Mouse (Mus musculus): ENCODE results near the gene Syt12. TPM values are rescaled to one million over a fixed set of nuclear protein-coding genes. Genes with fewer than 3 reads are reported as not detected.
A peak's percentile ranks its signal among the peaks of the same experiment; 100 is the strongest.

Syt12 gene
- total and polyA plus RNA-seq, 3 experiments = not detected

- H3K4me1 ChIP-seq (ENCODE audit: control insufficient read depth in 1 of 2, insufficient read depth in 2 of 2, low read length in 2 of 2) = peaks cover 0 to 22% of the 10 kb centered on the region in 2 experiments; a peak in 2 of 4 replicates
- H3K36me3 ChIP-seq (ENCODE audit: control insufficient read depth in 1 of 2, insufficient read depth in 2 of 2, low read length in 2 of 2) = no peaks in the 10 kb centered on the region; a peak in 1 of 4 replicates
- H3K27me3 ChIP-seq (ENCODE audit: control insufficient read depth in 1 of 2, insufficient read depth in 2 of 2, low read length in 2 of 2) = peaks cover 0 to 2% of the 10 kb centered on the region in 2 experiments; a peak in 1 of 4 replicates
- no peak for TF ChIP-seq E2F4 (IDR thresholded peaks at IDR 0.05; ENCODE audit: borderline replicate concordance, low read depth, low read length)
- TF ChIP-seq ELF1 (IDR thresholded peaks at IDR 0.05; ENCODE audit: low read depth, low read length) = no peak
- TF ChIP-seq USF2 (IDR thresholded peaks at IDR 0.05; ENCODE audit: borderline replicate concordance in 1 of 2, insufficient read depth in 1 of 2, low read depth in 1 of 2, low read length in 2 of 2) = no peak
- TF ChIP-seq MEF2A (IDR thresholded peaks at IDR 0.05; ENCODE audit: extremely low read depth, insufficient replicate concordance, low read depth, low read length, poor library complexity, severe bottlenecking) = no peak
- no peak for TF ChIP-seq MYC (IDR thresholded peaks at IDR 0.05; ENCODE audit: low read depth, low read length)
- no peak for TF ChIP-seq MXI1 (IDR thresholded peaks at IDR 0.05; ENCODE audit: low read depth, low read length)
- no peak for TF ChIP-seq NELFE (IDR thresholded peaks at IDR 0.05; ENCODE audit: low read depth, low read length)
- no peak for TF ChIP-seq JUND (IDR thresholded peaks at IDR 0.05; ENCODE audit: low read depth, low read length)
- no peaks in the 10 kb centered on the region for H3K79me2 ChIP-seq (ENCODE audit: control insufficient read depth, insufficient read depth, low read length, poor library complexity)
- H3K4me3 ChIP-seq (ENCODE audit: control insufficient read depth in 1 of 2, insufficient read depth in 1 of 2, low read depth in 2 of 2, low read length in 2 of 2) = no peak overlapping the region
- no peaks in the 10 kb centered on the region for H3K9me3 ChIP-seq (replicated peaks; ENCODE audit: insufficient read depth, low read length)
- H3K9ac ChIP-seq (ENCODE audit: control insufficient read depth, low read depth, low read length, poor library complexity, severe bottlenecking) = no peak overlapping the region
- no peak for DNase-seq (ENCODE audit: low read depth, low spot score)
- H3K27ac ChIP-seq (ENCODE audit: control insufficient read depth, low read depth, low read length) = no peak overlapping the region
Observed at GRCm38 (mm10) chr19:4438791-4439160, 38.5 kb downstream of the Syt12 start.

GRCm38 (mm10) chr19:4437886-4438285, 39.4 kb downstream of the Syt12 start:
- Histone ChIP-seq H3K9me3 (replicated peaks; ENCODE audit: insufficient read depth, low read length) (no peaks in the 10 kb centered on the region), H3K9ac (ENCODE audit: control insufficient read depth, low read depth, low read length, poor library complexity, severe bottlenecking) (no peak overlapping the region), H3K27me3 (ENCODE audit: control insufficient read depth in 1 of 2, insufficient read depth in 2 of 2, low read length in 2 of 2) (no peaks in the 10 kb centered on the region), H3K27ac (ENCODE audit: control insufficient read depth, low read depth, low read length) (no peak overlapping the region), H3K4me1 (ENCODE audit: control insufficient read depth in 1 of 2, insufficient read depth in 2 of 2, low read length in 2 of 2) (peaks cover 0 to 22% of the 10 kb centered on the region in 2 experiments; a peak in 2 of 4 replicates), H3K4me3 (ENCODE audit: control insufficient read depth in 1 of 2, insufficient read depth in 1 of 2, low read depth in 2 of 2, low read length in 2 of 2) (no peak overlapping the region), H3K79me2 (ENCODE audit: control insufficient read depth, insufficient read depth, low read length, poor library complexity) (no peaks in the 10 kb centered on the region), H3K36me3 (ENCODE audit: control insufficient read depth in 1 of 2, insufficient read depth in 2 of 2, low read length in 2 of 2) (no peaks in the 10 kb centered on the region; a peak in 1 of 4 replicates)
- TF ChIP-seq CHD2 (IDR thresholded peaks at IDR 0.05; ENCODE audit: low read length) (no peak), POLR2A (IDR thresholded peaks at IDR 0.05; ENCODE audit: control insufficient read depth in 1 of 2, insufficient read depth in 1 of 2, low read depth in 1 of 2, low read length in 2 of 2, poor library complexity in 1 of 2) (no peak), HCFC1 (IDR thresholded peaks at IDR 0.05; ENCODE audit: low read depth, low read length) (no peak), ZNF384 (IDR thresholded peaks at IDR 0.05; ENCODE audit: low read depth, low read length) (no peak), NELFE (IDR thresholded peaks at IDR 0.05; ENCODE audit: low read depth, low read length) (no peak)
- DNase-seq (ENCODE audit: low read depth, low spot score) = no peak

GRCm38 (mm10) chr19:4436254-4436653, 41.0 kb downstream of the Syt12 start:
- Histone ChIP-seq H3K79me2 (ENCODE audit: control insufficient read depth, insufficient read depth, low read length, poor library complexity) (no peaks in the 10 kb centered on the region), H3K27me3 (ENCODE audit: control insufficient read depth in 1 of 2, insufficient read depth in 2 of 2, low read length in 2 of 2) (no peaks in the 10 kb centered on the region), H3K36me3 (ENCODE audit: control insufficient read depth in 1 of 2, insufficient read depth in 2 of 2, low read length in 2 of 2) (no peaks in the 10 kb centered on the region), H3K4me1 (ENCODE audit: control insufficient read depth in 1 of 2, insufficient read depth in 2 of 2, low read length in 2 of 2) (peaks cover 0 to 11% of the 10 kb centered on the region in 2 experiments; a peak in 2 of 4 replicates), H3K27ac (ENCODE audit: control insufficient read depth, low read depth, low read length) (no peak overlapping the region), H3K9me3 (replicated peaks; ENCODE audit: insufficient read depth, low read length) (no peaks in the 10 kb centered on the region), H3K9ac (ENCODE audit: control insufficient read depth, low read depth, low read length, poor library complexity, severe bottlenecking) (no peak overlapping the region), H3K4me3 (ENCODE audit: control insufficient read depth in 1 of 2, insufficient read depth in 1 of 2, low read depth in 2 of 2, low read length in 2 of 2) (no peak overlapping the region)
- DNase-seq (ENCODE audit: low read depth, low spot score) = no peak
- no peak for TF ChIP-seq RAD21 (IDR thresholded peaks at IDR 0.05; ENCODE audit: low read depth, low read length)
- TF ChIP-seq EP300 (IDR thresholded peaks at IDR 0.05; ENCODE audit: low read depth in 1 of 2, low read length in 2 of 2) = 0 out of 4 replicates have a peak, but pooled peaks of 1 of the 2 experiments have one; percentile 33
